Mouse (Mus musculus): ENCODE results near the gene Fam219a.

The Fam219a gene

DNA sequence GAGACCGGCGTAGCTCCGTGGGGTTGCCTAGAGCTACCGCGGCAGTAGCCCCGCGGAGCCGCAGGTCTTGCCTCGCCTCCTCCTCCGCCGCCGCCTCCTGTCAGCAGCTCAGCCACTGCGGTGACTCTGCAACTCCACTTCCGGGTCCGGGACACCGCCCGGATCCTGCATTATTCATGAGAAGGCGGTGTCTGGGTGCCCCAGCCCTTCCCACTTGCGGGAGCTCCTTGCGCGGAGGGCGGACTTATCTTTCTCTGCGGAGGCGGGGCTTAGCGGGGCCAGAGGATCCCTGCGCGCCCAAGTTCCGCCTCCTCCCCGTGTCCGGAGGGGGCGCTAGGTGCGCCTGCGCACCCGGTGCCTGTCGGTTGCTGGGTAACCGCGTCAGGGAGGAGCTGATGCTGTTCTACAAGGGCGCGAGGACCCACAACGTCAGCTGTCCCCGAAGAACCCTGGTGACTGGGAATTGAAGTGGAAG, at the start of gene Fam219a, which contains the start of gene Dnaic1:
TSS of gene Fam219a (minus strand) at position 128 of the 475 bp plus-strand sequence.
TSS of gene Dnaic1 (plus strand) at position 365 of the 475 bp plus-strand sequence.
- DNase-seq (ENCODE audit: low read depth, low spot score): peak; percentile 99
- Histone ChIP-seq H3K27me3 (ENCODE audit: control insufficient read depth, insufficient read depth, low read length, poor library complexity, severe bottlenecking) (no peaks in the 10 kb centered on the region), H3K36me3 (ENCODE audit: control insufficient read depth, insufficient read depth, low read length, poor library complexity, severe bottlenecking) (no peaks in the 10 kb centered on the region)

DNA sequence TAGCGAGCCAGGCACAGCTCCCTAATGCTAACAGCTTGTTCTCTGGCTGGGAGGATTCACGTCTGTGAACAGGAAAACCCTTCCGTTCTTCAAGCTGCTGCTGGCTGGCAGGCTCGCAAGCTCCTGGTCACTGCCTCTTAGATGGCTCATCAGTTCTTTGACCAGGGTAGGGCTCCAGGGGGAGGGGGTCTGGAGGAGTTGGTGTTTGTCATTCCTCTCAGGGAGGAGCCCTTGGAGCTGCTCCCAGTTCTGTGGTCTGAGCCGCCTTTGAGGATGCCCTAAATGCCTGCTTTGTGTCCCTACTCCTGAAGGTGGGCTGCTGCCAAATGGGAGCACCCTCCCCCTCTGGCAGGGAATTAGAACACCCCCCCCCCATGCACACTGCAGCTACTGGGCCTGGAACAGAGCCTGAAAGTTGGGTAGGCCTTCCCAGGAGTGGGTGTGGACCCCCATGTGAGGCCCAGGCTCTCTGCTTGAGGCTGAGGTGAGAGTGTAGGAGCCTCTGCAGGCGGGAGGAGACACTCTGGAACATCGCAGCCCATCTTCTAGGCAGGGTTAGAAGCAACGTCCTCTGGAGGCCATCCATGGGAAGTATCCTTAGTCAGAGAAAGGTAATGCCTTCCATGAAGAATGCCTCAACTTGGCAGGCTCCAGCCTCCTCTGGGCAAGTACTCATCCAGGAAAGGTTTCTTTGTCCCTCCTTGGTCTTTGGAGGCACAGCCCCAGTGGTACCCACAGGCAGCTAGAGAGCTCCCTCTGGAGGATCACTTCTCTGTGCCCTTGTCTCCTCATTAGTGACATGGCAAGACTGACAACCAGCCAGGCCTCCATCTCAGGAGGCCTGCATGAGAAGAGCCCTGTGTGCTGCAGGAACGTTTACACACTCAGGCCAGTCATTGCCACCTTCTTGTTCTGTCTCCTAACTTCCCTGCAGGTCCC, 46.6 kb upstream of the Fam219a start:
- no peak for DNase-seq (ENCODE audit: low read depth, low spot score)
- no peaks in the 10 kb centered on the region for H3K27me3 ChIP-seq (ENCODE audit: control insufficient read depth, insufficient read depth, low read length, poor library complexity, severe bottlenecking)
- no peaks in the 10 kb centered on the region for H3K36me3 ChIP-seq (ENCODE audit: control insufficient read depth, insufficient read depth, low read length, poor library complexity, severe bottlenecking)

DNA sequence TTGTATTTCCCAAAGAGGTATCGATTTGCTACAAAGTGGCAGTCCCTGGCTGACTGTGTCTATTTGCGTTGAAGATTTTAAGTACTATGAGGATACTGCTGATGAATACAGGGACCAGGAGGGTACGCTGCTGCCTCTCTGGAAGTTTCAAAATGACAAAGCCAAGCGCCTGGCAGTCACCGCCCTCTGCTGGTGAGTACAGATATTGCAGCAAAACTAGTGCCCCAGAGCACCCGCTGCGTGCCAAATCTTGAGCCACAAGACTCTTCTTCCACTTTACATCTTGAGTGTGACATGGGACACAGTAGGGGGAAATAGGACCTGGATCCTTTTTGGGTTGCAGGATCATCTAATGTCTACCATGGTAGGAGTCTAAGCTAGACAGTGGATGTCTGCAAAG, 44.8 kb upstream of the Fam219a start:
- Histone ChIP-seq H3K36me3 (ENCODE audit: control insufficient read depth, insufficient read depth, low read length, poor library complexity, severe bottlenecking) (no peaks in the 10 kb centered on the region), H3K27me3 (ENCODE audit: control insufficient read depth, insufficient read depth, low read length, poor library complexity, severe bottlenecking) (no peaks in the 10 kb centered on the region)
- peak; percentile 74 for DNase-seq (ENCODE audit: low read depth, low spot score)

DNA sequence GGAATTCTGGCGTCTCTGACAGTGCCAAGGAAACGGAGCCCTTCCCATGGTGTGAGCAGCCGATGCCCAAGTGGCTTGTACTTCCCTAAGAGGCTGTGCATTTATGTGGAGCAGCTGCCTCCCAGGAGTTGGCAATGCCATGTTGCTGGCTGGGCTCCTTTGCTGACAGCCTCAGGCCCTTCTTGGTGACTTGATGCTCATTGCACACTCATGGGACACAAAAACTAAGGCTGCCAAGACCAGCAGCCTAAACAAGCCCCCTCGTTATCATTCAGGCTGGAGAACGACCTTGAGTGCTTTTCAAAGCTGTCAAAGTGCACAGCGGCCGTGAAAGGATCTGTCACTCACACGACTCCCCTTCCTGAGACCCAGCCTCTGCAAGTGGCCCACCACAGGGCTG, 42.8 kb upstream of the Fam219a start:
- H3K27me3 ChIP-seq (ENCODE audit: control insufficient read depth, insufficient read depth, low read length, poor library complexity, severe bottlenecking): no peaks in the 10 kb centered on the region
- DNase-seq (ENCODE audit: low read depth, low spot score): no peak
- no peaks in the 10 kb centered on the region for H3K36me3 ChIP-seq (ENCODE audit: control insufficient read depth, insufficient read depth, low read length, poor library complexity, severe bottlenecking)

DNA sequence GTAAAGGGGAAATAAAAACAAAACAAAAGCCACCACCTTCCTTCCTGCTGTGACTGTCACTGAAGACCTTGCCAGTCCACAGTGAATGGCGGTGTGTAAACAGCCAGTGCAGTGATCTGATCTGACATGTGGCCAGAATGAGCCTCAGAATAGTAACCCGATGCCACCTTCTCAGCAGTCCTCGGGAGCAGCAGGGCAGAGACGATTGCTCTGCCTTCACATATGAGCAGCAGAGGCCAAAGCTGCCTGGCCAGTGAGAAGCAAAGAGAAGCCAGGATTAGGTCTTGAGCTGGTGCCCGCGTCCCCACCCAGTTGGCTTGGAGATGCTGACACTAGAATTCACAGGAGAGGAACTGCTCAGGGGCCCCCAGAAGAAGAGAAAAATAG, 41.2 kb upstream of the Fam219a start:
- DNase-seq (ENCODE audit: low read depth, low spot score): no peak
- no peaks in the 10 kb centered on the region for H3K36me3 ChIP-seq (ENCODE audit: control insufficient read depth, insufficient read depth, low read length, poor library complexity, severe bottlenecking)
- no peaks in the 10 kb centered on the region for H3K27me3 ChIP-seq (ENCODE audit: control insufficient read depth, insufficient read depth, low read length, poor library complexity, severe bottlenecking)

DNA sequence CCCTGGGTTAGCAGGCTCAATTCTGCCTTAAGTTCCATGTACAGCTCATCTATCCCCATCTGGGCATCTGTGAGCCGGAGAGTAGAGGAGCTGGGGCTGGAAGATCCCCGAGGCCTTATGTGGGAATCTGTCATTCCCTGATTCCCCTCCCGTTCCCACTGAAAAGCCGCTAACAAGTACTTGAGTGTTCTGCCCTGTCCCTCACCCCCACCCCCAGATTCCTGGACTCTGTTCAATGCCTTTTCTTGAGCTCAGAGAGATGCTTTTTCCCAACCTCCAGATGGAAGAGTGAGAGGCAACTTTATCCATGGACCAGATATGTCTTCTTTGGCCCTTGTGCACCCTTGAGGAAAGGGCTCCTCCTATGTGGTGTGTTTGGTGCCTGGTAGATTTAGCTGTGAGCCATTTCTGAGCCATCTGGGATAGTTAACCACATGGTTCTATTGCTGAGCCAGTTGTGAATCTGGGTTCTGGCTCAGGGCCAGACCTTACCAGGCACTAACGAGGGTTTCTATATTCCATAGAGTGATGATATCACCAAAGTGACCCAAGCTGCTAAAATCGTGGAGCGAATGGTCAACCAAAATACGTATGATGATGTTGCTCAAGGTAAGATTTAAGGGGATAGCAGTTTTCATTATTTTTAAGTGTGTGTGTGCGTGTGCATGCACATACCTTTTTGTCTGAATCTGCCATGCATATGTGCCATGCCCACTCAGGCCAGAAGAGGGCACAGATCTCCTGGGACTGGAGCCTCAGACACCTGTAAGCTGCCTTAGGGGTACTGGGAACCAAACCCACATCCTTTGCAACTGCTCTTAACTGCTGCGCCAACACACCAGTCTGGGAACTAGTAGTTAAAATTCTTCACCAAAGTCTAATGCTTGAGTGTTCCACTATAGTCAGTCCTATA, 40.6 kb upstream of the Fam219a start:
- H3K36me3 ChIP-seq (ENCODE audit: control insufficient read depth, insufficient read depth, low read length, poor library complexity, severe bottlenecking): no peaks in the 10 kb centered on the region
- H3K27me3 ChIP-seq (ENCODE audit: control insufficient read depth, insufficient read depth, low read length, poor library complexity, severe bottlenecking): no peaks in the 10 kb centered on the region
- peak; percentile 14 for DNase-seq (ENCODE audit: low read depth, low spot score)

DNA sequence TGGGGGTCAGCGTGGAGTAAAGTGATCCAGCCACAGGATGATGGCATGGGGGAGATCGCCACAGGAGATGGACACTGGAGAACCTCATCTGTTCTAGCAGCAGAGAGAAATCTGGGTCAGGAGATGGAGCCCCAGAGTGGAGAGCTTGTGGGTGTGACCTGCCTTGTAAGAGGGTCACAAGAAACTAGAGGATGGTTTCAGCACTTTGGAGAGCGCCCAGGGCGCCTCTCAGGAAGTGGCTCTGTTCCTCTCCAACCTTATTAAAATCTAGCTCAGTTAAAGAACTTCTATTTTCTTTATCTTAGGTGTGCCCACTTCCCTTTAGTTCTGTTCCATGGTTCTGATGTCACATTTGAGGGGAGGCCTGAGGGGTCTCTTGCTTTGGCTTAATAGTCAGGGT, 37.4 kb upstream of the Fam219a start:
- no peaks in the 10 kb centered on the region for H3K27me3 ChIP-seq (ENCODE audit: control insufficient read depth, insufficient read depth, low read length, poor library complexity, severe bottlenecking)

DNA sequence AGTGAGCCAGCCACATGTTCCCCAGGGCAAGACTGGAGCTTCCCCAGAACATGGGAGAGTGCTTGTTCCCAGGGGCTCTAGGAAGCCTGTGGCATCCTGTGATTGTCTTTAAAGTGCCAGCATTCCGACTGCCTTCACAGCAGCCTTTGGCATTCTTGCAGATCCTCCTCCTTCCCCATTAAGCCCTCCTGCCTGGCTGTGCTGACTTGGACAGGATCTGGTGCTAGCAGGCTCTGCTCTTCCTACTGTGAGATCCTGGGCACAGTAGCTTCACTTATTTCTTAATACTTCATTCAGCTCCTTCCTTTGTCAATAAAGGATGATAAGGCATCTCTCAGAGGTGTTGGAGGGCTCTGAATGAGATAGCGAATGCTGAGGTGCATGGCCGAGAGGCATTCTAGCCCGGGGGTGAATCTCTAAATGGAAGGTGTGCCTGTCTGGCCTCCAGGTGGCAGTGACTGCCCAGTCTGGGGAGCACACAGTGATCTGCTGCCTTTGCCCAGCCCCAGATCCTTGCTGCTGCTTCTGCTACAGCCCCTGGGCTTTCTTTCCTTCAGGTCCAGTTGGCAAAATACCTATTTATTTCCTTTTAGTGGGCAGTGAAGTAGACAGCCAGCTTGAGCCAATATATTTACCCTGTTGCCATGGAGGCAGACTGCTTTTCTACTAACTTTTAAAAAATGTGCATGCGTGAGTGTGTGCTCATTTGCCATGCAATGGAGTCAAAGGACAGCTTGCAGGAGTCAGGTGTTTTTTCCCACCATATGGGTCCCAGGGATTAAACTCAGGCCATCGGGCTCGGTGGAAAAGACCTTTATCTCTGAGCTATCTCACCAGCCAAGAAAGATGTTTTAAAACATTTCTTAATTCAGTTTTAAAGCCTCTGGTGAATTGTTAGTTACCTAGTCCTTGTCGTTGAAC, 35.4 kb upstream of the Fam219a start:
- Histone ChIP-seq H3K27me3 (ENCODE audit: control insufficient read depth, insufficient read depth, low read length, poor library complexity, severe bottlenecking) (no peaks in the 10 kb centered on the region), H3K36me3 (ENCODE audit: control insufficient read depth, insufficient read depth, low read length, poor library complexity, severe bottlenecking) (no peaks in the 10 kb centered on the region)
- peak; percentile 27 for DNase-seq (ENCODE audit: low read depth, low spot score)

More for the DNA sequence above, 37.4 kb upstream of the Fam219a start:
- no peaks in the 10 kb centered on the region for H3K36me3 ChIP-seq (ENCODE audit: control insufficient read depth, insufficient read depth, low read length, poor library complexity, severe bottlenecking)
- peak; percentile 43 for DNase-seq (ENCODE audit: low read depth, low spot score)

DNA sequence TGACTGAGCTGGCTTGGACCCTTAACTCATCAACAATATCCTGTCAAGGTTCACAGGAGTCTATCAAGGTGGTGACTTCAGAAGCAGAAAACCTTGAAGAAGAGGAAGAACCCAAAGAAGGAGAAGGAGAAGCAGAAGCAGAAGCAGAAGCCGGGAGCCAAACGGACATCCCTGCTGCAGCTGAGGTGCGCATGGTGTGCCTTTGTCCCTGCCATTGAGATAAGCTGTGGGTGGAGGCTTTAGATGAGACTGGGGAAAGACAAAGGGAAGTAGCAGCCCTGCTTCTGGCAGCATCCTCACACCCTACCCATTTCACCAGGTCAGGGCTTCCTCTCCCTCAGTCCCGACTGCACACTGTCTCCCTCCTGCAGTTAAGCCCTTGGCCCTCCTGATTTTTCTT, 33.5 kb upstream of the Fam219a start:
- Histone ChIP-seq H3K36me3 (ENCODE audit: control insufficient read depth, insufficient read depth, low read length, poor library complexity, severe bottlenecking) (no peaks in the 10 kb centered on the region), H3K27me3 (ENCODE audit: control insufficient read depth, insufficient read depth, low read length, poor library complexity, severe bottlenecking) (no peaks in the 10 kb centered on the region)
- DNase-seq (ENCODE audit: low read depth, low spot score): no peak

DNA sequence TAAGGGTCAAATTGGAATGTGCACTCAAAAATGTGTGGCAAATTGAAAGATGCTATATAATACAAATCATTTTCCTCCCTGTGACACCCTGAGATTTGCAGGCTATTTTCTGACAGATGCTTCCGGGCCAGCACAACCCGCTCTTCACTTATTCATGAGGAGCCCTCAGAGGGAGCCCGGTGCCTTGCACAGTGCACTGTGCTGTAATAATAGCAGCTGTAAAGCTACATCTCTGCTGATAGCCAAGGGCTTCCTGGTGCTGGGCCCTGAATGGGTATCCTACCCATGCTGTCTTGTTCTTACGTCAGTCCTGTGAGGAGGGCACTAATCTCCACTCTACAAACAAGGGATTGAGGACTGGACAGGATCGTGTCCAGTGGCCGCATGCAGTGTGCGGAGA, 14.0 kb upstream of the Fam219a start:
- H3K36me3 ChIP-seq (ENCODE audit: control insufficient read depth, insufficient read depth, low read length, poor library complexity, severe bottlenecking): no peaks in the 10 kb centered on the region
- DNase-seq (ENCODE audit: low read depth, low spot score): no peak
- no peaks in the 10 kb centered on the region for H3K27me3 ChIP-seq (ENCODE audit: control insufficient read depth, insufficient read depth, low read length, poor library complexity, severe bottlenecking)

DNA sequence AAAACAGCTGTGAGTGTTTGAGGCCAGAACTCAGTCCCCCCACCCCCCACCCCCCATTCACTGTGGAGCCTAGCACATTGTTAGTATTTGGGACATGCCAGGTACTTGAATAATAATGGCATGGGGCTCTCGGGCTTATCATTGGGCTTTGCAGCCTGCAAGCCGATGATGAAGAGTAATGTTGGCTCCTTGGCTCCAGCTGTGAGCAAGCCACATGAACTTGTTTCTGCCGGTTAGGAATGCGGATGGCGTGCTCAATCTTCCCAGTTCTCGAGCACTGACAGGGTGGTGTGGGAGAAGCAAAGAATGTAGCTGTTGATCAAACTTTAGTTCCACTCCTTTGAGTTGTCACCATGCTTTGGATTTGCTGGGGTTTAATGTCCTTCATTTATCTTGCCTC, 6.6 kb upstream of the Fam219a start:
- Histone ChIP-seq H3K36me3 (ENCODE audit: control insufficient read depth, insufficient read depth, low read length, poor library complexity, severe bottlenecking) (no peaks in the 10 kb centered on the region), H3K27me3 (ENCODE audit: control insufficient read depth, insufficient read depth, low read length, poor library complexity, severe bottlenecking) (no peaks in the 10 kb centered on the region)
- no peak for DNase-seq (ENCODE audit: low read depth, low spot score)

DNA sequence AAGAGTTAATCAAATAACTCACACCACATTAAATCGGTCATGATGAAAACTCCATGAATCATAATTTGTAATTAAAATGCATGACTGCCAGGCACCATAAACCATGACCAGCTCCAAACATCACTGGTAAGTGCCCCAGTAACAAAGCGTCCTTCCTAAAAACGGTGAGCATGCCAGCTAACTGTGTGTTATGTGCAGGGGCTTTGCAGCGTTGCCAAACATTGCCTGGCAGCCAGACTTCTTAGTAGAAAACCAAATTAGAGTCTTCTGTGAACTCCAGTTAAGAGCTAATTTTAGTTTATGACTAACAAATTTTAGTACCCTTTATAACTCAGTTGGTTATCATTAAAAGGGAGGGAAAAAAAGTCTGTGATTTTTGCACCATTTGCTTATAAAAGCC, 4.2 kb upstream of the Fam219a start:
- DNase-seq (ENCODE audit: low read depth, low spot score): no peak
- no peaks in the 10 kb centered on the region for H3K27me3 ChIP-seq (ENCODE audit: control insufficient read depth, insufficient read depth, low read length, poor library complexity, severe bottlenecking)
- H3K36me3 ChIP-seq (ENCODE audit: control insufficient read depth, insufficient read depth, low read length, poor library complexity, severe bottlenecking): no peaks in the 10 kb centered on the region

DNA sequence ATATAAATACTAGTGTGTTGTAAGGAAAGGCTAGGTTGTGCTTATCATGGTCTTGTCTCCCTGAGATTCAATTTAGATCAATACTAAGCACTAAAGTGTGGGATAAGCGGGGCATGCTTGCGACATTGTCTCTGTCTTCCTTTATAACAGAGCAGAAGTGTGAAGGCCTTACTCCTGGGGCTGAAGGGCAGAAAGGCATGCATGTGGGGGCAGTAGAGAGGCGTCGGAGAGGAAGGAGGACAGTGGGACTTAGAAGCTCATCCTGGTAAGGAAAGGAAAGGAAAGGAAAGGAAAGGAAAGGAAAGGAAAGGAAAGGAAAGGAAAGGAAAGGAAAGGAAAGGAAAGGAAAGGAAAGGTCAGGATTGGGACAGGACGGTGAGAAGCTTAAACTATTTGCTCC, 2.2 kb upstream of the Fam219a start:
- no peak for DNase-seq (ENCODE audit: low read depth, low spot score)
- Histone ChIP-seq H3K27me3 (ENCODE audit: control insufficient read depth, insufficient read depth, low read length, poor library complexity, severe bottlenecking) (no peaks in the 10 kb centered on the region), H3K36me3 (ENCODE audit: control insufficient read depth, insufficient read depth, low read length, poor library complexity, severe bottlenecking) (no peaks in the 10 kb centered on the region)

All from splenic B cell, adult 2 months (primary cell).